Mouse (Mus musculus): ENCODE measurements around the gene Fnip2.

The Fnip2 gene

GRCm38 (mm10) chr3:79528451-79528850 is 39.1 kb downstream of the Fnip2 start:
- no peak for DNase-seq (ENCODE audit: low read depth, low spot score)

- DNase-seq (ENCODE audit: low read depth, low spot score) = no peak
These were observed 39.7 kb downstream of the Fnip2 start for GRCm38 (mm10) chr3:79527921-79528320.

- no peak for DNase-seq (ENCODE audit: low read depth, low spot score)
These were observed 40.1 kb downstream of the Fnip2 start for GRCm38 (mm10) chr3:79527521-79527920.

GRCm38 (mm10) chr3:79523349-79523748 is 44.2 kb downstream of the Fnip2 start:
- no peak for DNase-seq (ENCODE audit: low read depth, low spot score)

GRCm38 (mm10) chr3:79519862-79520261 is 47.7 kb downstream of the Fnip2 start:
- DNase-seq (ENCODE audit: low read depth, low spot score) = no peak

- DNase-seq (ENCODE audit: low read depth, low spot score) = no peak
These were observed 48.7 kb downstream of the Fnip2 start for GRCm38 (mm10) chr3:79518761-79519527.

GRCm38 (mm10) chr3:79517884-79518591 is 49.6 kb downstream of the Fnip2 start:
- DNase-seq (ENCODE audit: low read depth, low spot score) = no peak

GRCm38 (mm10) chr3:79516958-79517357 is 50.6 kb downstream of the Fnip2 start:
- DNase-seq (ENCODE audit: low read depth, low spot score) = no peak

- no peak for DNase-seq (ENCODE audit: low read depth, low spot score)
These were observed 51.3 kb downstream of the Fnip2 start for GRCm38 (mm10) chr3:79516099-79516920.

GRCm38 (mm10) chr3:79514304-79514703 is 53.3 kb downstream of the Fnip2 start:
- DNase-seq (ENCODE audit: low read depth, low spot score) = no peak

- DNase-seq (ENCODE audit: low read depth, low spot score) = no peak
These were observed 66.3 kb downstream of the Fnip2 start for GRCm38 (mm10) chr3:79501166-79501728.

- no peak for DNase-seq (ENCODE audit: low read depth, low spot score)
These were observed 67.3 kb downstream of the Fnip2 start for GRCm38 (mm10) chr3:79500279-79500678.

GRCm38 (mm10) chr3:79496668-79497067 is 70.9 kb downstream of the Fnip2 start:
- no peak for DNase-seq (ENCODE audit: low read depth, low spot score)

- no peak for DNase-seq (ENCODE audit: low read depth, low spot score)
These were observed 72.4 kb downstream of the Fnip2 start for GRCm38 (mm10) chr3:79495151-79495550.

GRCm38 (mm10) chr3:79494028-79494427 is 73.6 kb downstream of the Fnip2 start:
- no peak for DNase-seq (ENCODE audit: low read depth, low spot score)

- DNase-seq (ENCODE audit: low read depth, low spot score) = no peak
These were observed 74.5 kb downstream of the Fnip2 start for GRCm38 (mm10) chr3:79493064-79493463.

- no peak for DNase-seq (ENCODE audit: low read depth, low spot score)
These were observed 76.0 kb downstream of the Fnip2 start for GRCm38 (mm10) chr3:79491614-79492013.

- DNase-seq (ENCODE audit: low read depth, low spot score) = no peak
These were observed 77.5 kb downstream of the Fnip2 start for GRCm38 (mm10) chr3:79490102-79490501.

- no peak for DNase-seq (ENCODE audit: low read depth, low spot score)
These were observed 79.6 kb downstream of the Fnip2 start for GRCm38 (mm10) chr3:79488025-79488424.

GRCm38 (mm10) chr3:79484286-79485063 is 83.1 kb downstream of the Fnip2 start:
- no peak for DNase-seq (ENCODE audit: low read depth, low spot score)

- no peak for DNase-seq (ENCODE audit: low read depth, low spot score)
These were observed 88.7 kb downstream of the Fnip2 start for GRCm38 (mm10) chr3:79478880-79479279.

All from retina, adult 2 months (tissue).